Mouse (Mus musculus) Patski (cell line): ENCODE measurements around the gene Nipal3. TPM values are rescaled to one million over a fixed set of nuclear protein-coding genes. Genes with fewer than 3 reads are reported as not detected.

ENCODE experiments used
- ATAC-seq: fragments of 100-300 bp; one replicate; pipeline ENCODE4 v1.8.0; 2021
- CTCF ChIA-PET: fragments of 350-600 bp; sonication (Branson Sonifier 250); formaldehyde crosslinking; loops from one replicate; lab custom pipeline; 2022; ENCODE audit warnings: inconsistent platforms; lab: Charles Lee
- POLR2A ChIA-PET: fragments of 350-600 bp; sonication (Branson Sonifier 250); formaldehyde crosslinking; loops from one replicate; lab custom pipeline; 2022; ENCODE audit warnings: antibody characterized with exemption, inconsistent platforms; lab: Charles Lee
- DNase-seq: peaks from one replicate; pipeline ENCODE4 v3.0.0-alpha.2; 2011; ENCODE audit warnings: low read depth, low spot score
- H3K27me3 ChIP-seq: fragments of 371-371 bp; one replicate; pipeline ENCODE4 v1.5.1; 2021
- CTCF ChIP-seq: fragments of 100-300 bp; IDR thresholded peaks from one replicate; pipeline ENCODE4 v1.5.1; 2021
- in situ Hi-C: fragments of 300-500 bp; cut with MboI; formaldehyde crosslinking; loops from 3 replicates; pipeline ENCODE4 v1.11.1; 2018; ENCODE audit warnings: low pct_unique_long_range_greater_than_20kb, mixed read lengths
- polyA plus RNA-seq: library from polyadenylated mRNA; unstranded; gene quantifications from one replicate; pipeline ENCODE4 v1.2.3, GENCODE M21; 2021

The Nipal3 gene
- polyA plus RNA-seq, 1 experiment from 2014 or later, result 11.0 TPM

DNA sequence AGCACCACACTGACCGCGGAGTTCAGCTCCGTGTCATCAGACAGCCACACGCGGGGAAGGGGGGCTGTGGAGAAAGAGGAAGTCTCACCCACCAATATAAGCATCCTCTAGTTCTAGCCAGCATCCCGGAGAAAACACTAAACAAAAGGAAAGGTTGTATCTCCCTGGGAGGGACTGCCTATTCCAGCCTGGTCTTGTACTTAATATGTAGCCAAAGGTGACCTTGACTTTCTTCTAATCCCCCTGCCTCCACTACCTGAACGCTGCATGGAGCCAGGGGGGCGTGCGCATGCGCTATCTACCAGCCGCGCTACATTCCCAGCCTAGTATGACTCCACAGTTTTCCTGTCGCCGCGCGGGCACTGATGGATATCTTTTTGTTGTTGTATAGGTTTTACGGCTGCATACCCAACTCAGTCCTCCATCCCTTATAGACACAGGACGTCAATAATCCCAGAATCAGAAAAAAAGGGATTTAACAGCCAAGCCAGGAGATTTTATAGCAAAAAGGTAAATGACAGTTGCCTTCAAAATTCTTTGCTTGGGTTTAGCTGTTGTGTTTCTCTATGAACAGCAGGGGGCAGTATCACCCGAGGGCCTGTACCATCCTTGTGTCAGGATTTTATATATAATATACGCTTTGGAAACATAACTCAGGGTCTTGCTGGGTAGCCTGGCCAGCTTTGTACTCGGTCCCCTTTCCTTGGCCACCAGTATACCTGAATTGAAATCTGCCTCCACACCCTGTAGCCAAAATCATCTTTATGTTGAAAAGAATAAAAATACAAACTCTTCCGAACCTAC lies 12.9 kb upstream of the Nipal3 start:
- DNase-seq (no peak), ATAC-seq (no peak)
- in situ Hi-C loops, result loop anchor here (25.0 kb wide), 1 partner anchor 405 kb away; the partner anchor contains the start of gene Fuca1
- TF ChIP-seq CTCF, result peak; percentile 63
- POLR2A ChIA-PET, result no interaction called here
- CTCF ChIA-PET, result interaction anchor here (1.0 to 3.0 kb wide), 5 partner anchors 10 to 177 kb away, joined by 3 to 25 read pairs (median 5); no protein-coding TSS in a partner anchor
- H3K27me3 ChIP-seq, result no peaks in the 10 kb centered on the region

GRCm38 (mm10) chr4:135505794-135506193 lies 11.0 kb upstream of the Nipal3 start:
- TF ChIP-seq CTCF, result no peak
- ATAC-seq (no peak), DNase-seq (no peak)
- ChIA-PET POLR2A (no interaction called here), CTCF (no interaction called here)
- in situ Hi-C loops, result loop anchor here (25.0 kb wide), 1 partner anchor 407 kb away; the partner anchor contains the start of gene Fuca1
- no peaks in the 10 kb centered on the region for H3K27me3 ChIP-seq

DNA sequence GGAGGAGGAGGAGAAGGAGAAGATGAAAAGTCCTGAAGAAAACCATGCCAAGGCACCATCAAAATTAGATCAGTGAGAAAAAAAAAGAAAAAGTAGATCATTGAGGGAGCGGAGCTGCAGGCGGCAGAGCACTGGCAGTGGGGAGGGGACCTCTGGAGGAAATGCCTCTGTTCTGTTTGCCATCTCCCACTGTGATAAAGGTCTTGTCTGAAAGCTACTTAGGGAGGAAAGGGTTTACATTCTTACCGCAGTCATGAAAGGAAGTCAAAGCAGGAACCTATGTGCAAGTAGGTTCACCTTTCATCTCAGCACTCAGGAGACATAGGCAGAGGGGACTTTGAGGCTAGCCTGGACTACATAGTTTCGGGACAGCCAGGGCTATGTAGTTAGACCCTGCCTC lies 6.7 kb upstream of the Nipal3 start:
- ChIA-PET POLR2A (no interaction called here), CTCF (no interaction called here)
- DNase-seq, result no peak
- in situ Hi-C loops, result loop anchor here (25.0 kb wide), 1 partner anchor 411 kb away; the partner anchor contains the start of gene Fuca1
- ATAC-seq, result no peak
- H3K27me3 ChIP-seq, result no peaks in the 10 kb centered on the region
- no peak for TF ChIP-seq CTCF

- ChIA-PET POLR2A (no interaction called here), CTCF (no interaction called here)
- in situ Hi-C loops, result loop anchor here (5.0 to 25.0 kb wide), 2 partner anchors 53 to 412 kb away; partner anchors contain the start of gene Fuca1
- no peak for ATAC-seq
- H3K27me3 ChIP-seq, result no peaks in the 10 kb centered on the region
- no peak for DNase-seq
- TF ChIP-seq CTCF, result no peak
Measured at GRCm38 (mm10) chr4:135499831-135500230, 5.0 kb upstream of the Nipal3 start.

- ChIA-PET CTCF (no interaction called here), POLR2A (no interaction called here)
- no peak for TF ChIP-seq CTCF
- in situ Hi-C loops, result loop anchor here (5.0 kb wide), 1 partner anchor 51 kb away; no protein-coding TSS in a partner anchor
- DNase-seq (no peak), ATAC-seq (no peak)
- H3K27me3 ChIP-seq, result no peaks in the 10 kb centered on the region
Measured at GRCm38 (mm10) chr4:135498136-135498535, 3.3 kb upstream of the Nipal3 start.

DNA sequence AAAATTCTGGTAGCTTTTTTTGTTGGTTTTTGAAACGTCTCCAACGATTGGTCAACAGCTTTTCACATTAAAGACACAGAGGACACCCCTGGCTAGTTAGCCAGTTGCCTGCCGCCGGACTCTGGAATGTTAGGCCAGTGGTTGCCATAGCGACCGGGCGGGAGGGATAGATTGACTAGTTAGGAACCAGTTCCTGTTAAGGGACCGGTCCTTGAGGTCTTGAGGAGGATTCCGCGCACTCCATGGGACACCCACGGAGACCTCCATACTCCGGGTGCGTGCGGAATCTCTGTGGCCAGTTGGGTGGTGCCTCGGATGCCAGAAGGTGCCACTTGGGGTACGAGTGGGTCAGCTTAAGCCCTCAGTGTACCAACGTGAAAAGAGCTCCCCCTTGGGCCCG lies 972 bp upstream of the Nipal3 start:
- DNase-seq, result no peak
- ChIA-PET CTCF (interaction anchor here (0.8 to 1.1 kb wide), 2 partner anchors 12 kb away, joined by 3 to 5 read pairs; no protein-coding TSS in a partner anchor), POLR2A (no interaction called here)
- ATAC-seq, result no peak
- no peak for TF ChIP-seq CTCF
- in situ Hi-C loops, result loop anchor here (5.0 kb wide), 1 partner anchor 49 kb away; no protein-coding TSS in a partner anchor
- no peaks in the 10 kb centered on the region for H3K27me3 ChIP-seq

DNA sequence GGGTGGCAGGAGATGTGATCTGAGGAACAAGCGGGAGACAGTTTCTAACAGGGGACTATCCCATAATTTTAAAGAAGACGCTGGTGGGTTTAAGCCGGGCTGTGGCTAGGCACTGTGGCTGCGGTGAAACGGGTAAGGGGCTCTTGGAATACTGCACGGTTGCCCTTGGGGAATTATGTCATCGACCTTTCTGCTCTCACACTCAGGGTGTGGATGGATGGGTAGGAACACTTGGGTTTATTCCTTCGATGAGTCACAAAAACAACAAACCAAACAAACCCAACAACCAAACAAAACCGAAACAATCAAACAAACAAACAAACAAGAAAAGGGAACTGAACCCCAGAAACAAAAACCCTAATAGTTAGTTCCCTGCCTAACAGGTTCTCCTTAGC lies 556 bp upstream of the Nipal3 start:
- ChIA-PET CTCF (interaction anchor here (0.8 kb wide), 1 partner anchor 13 kb away, joined by 3 read pairs; no protein-coding TSS in a partner anchor), POLR2A (no interaction called here)
- DNase-seq (no peak), ATAC-seq (no peak)
- TF ChIP-seq CTCF, result no peak
- H3K27me3 ChIP-seq, result no peaks in the 10 kb centered on the region
- in situ Hi-C loops, result loop anchor here (5.0 kb wide), 1 partner anchor 48 kb away; no protein-coding TSS in a partner anchor

GRCm38 (mm10) chr4:135493691-135494520 lies 932 bp downstream of the Nipal3 start:
- no peak for TF ChIP-seq CTCF
- ChIA-PET CTCF (interaction anchor here (0.6 to 1.7 kb wide), 5 partner anchors 11 to 56 kb away, joined by 3 to 4 read pairs (median 3); no protein-coding TSS in a partner anchor), POLR2A (interaction anchor here (0.6 to 1.1 kb wide), 2 partner anchors 60 to 61 kb away, joined by 3 to 12 read pairs; partner anchors contain the start of gene Rcan3)
- in situ Hi-C loops, result no loop called here
- no peak for DNase-seq
- no peaks in the 10 kb centered on the region for H3K27me3 ChIP-seq
- no peak for ATAC-seq

DNA sequence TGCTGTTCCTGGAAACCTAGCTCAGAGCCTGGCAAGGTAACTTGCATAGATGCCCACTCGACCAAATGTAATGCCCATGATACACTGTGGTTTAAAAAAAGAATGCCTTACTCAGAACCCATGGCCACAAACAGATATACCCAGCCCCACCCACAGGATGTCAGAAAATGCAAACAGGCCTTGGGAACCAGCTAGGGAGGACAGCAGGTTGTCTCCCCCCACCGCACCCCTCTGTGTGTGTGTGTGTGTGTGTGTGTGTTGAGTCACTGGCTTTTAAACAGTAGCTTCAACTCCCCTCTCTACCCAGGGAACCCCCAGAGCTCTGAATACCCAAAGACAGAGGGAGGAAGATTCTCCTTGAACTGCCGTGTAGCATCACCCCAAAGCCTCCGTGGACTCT lies 1.6 kb downstream of the Nipal3 start:
- TF ChIP-seq CTCF, result no peak
- ATAC-seq, result no peak
- no peak for DNase-seq
- ChIA-PET POLR2A (no interaction called here), CTCF (interaction anchor here (0.6 to 1.7 kb wide), 4 partner anchors 12 to 82 kb away, joined by 3 to 4 read pairs (median 3); no protein-coding TSS in a partner anchor)
- in situ Hi-C loops, result no loop called here
- H3K27me3 ChIP-seq, result no peaks in the 10 kb centered on the region

GRCm38 (mm10) chr4:135489256-135489655 lies 5.6 kb downstream of the Nipal3 start:
- in situ Hi-C loops, result loop anchor here (5.0 kb wide), 1 partner anchor 107 kb away; no protein-coding TSS in a partner anchor
- ChIA-PET POLR2A (no interaction called here), CTCF (interaction anchor here (0.6 kb wide), 1 partner anchor 129 kb away, joined by 3 read pairs; no protein-coding TSS in a partner anchor)
- DNase-seq, result no peak
- TF ChIP-seq CTCF, result no peak
- H3K27me3 ChIP-seq, result no peaks in the 10 kb centered on the region
- ATAC-seq, result no peak
